Mouse (Mus musculus): Measurements from ENCODE around the gene Gli2. TPM values are rescaled to one million over a fixed set of nuclear protein-coding genes. Genes with fewer than 3 reads are reported as not detected.

Gene Gli2
- polyA plus RNA-seq (2012; rRNA removed): 1.7 and 2.0 TPM in 2 replicates

DNA sequence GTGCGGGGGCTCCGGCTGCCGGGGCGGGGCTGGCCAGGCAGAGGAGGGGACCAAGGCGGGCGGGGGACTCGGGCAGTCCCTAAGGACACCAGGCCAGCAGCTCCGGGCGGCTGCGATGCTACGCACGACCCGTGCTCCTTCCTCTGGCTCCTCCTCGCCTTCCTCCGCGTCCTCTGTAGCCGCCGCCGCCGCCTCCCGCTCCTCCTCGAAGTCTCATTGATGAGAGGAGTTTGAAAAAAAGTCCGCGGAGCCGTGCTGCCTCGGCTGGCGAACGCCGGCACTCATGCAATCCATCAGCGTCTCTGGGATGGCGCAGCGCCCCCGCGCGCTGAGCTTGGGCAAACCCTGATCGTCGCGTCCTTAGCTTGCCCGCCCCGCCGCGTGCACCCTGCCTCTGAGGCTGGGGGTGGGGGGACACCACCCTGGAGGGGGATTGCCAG lies at the start of gene Gli2:
Gene Gli2 (minus strand): TSS at position 218 of the 440 bp plus-strand sequence.

Data from central nervous system, embryonic 18 days (tissue).